In genomic region chr3:76319531-76319930, GRCm38 (mm10) we compare ENCODE assay signal across 35 mouse cellular contexts.
"Had no signal": no experiment of that assay in that cellular context is flagged by ENCODE, and none has a peak within 500 bp of the region (broad histone marks: within the 10 kb centered on the region; RNA-seq: fewer than 3 reads in every experiment).

No protein-coding gene starts in this region.

- H3K4me2 ChIP-seq: heart, embryonic 11.5 days; heart, embryonic 12.5 days; heart, embryonic 13.5 days; heart, embryonic 15.5 days; hindbrain, embryonic 12.5 days; hindbrain, embryonic 13.5 days; hindbrain, embryonic 14.5 days; hindbrain, embryonic 15.5 days; intestine, embryonic 15.5 days; kidney, embryonic 15.5 days had no signal

- H3K36me3 ChIP-seq: heart, embryonic 10.5 days; heart, embryonic 12.5 days; heart, embryonic 13.5 days; heart, embryonic 15.5 days; hindbrain, embryonic 10.5 days; hindbrain, embryonic 12.5 days; hindbrain, embryonic 13.5 days; hindbrain, embryonic 15.5 days; intestine, embryonic 15.5 days; kidney, embryonic 15.5 days had no signal

- DNase-seq: heart, postnatal 10 days; heart, postnatal 14 days; heart, postnatal 36 days; heart, postnatal 4 days; kidney, adult 11 months; kidney, adult 18-20 months; kidney, adult 2 months; kidney, adult 8-10 months; kidney, adult 9 months; kidney, postnatal 10 days; kidney, postnatal 14 days; kidney, postnatal 25 days; kidney, postnatal 36 days; kidney, postnatal 4 days; layer of hippocampus, adult 9-11 months; layer of hippocampus, postnatal 36 days had no signal

- H3K4me1 ChIP-seq: heart, embryonic 10.5 days; heart, embryonic 12.5 days; heart, embryonic 13.5 days; heart, embryonic 15.5 days; hindbrain, embryonic 10.5 days; hindbrain, embryonic 12.5 days; hindbrain, embryonic 13.5 days; hindbrain, embryonic 15.5 days; intestine, embryonic 15.5 days; kidney, embryonic 15.5 days had no signal

- H3K27ac ChIP-seq: heart, embryonic 10.5 days; heart, embryonic 13.5 days; heart, embryonic 15.5 days; hindbrain, embryonic 10.5 days; hindbrain, embryonic 12.5 days; hindbrain, embryonic 13.5 days; hindbrain, embryonic 14.5 days; hindbrain, embryonic 15.5 days; hindbrain, postnatal 0 days; intestine, embryonic 15.5 days; kidney, embryonic 15.5 days; kidney, postnatal 0 days; layer of hippocampus, adult 2 months had no signal

- H3K4me3 ChIP-seq: heart, embryonic 10.5 days; heart, embryonic 12.5 days; heart, embryonic 13.5 days; heart, embryonic 15.5 days; hindbrain, embryonic 10.5 days; hindbrain, embryonic 12.5 days; hindbrain, embryonic 13.5 days; hindbrain, embryonic 15.5 days; intestine, embryonic 15.5 days; kidney, embryonic 15.5 days; layer of hippocampus, adult 2 months had no signal

- H3K9ac ChIP-seq: heart, embryonic 12.5 days; heart, embryonic 13.5 days; heart, embryonic 15.5 days; hindbrain, embryonic 12.5 days; hindbrain, embryonic 13.5 days; hindbrain, embryonic 14.5 days; hindbrain, embryonic 15.5 days; intestine, embryonic 15.5 days; kidney, embryonic 15.5 days had no signal

- ATAC-seq: hindbrain, embryonic 16.5 days; hindbrain, postnatal 0 days; inflammation-experienced regulatory T-cells, adult 6 months; intestine, embryonic 15.5 days; intestine, embryonic 16.5 days; intestine, postnatal 0 days had no signal

- H3K9me3 ChIP-seq: heart, embryonic 10.5 days; heart, embryonic 12.5 days; heart, embryonic 15.5 days; hindbrain, embryonic 12.5 days; hindbrain, embryonic 15.5 days; intestine, embryonic 15.5 days; kidney, embryonic 15.5 days had no signal

- H3K27me3 ChIP-seq: heart, embryonic 12.5 days; heart, embryonic 13.5 days; heart, embryonic 15.5 days; hindbrain, embryonic 12.5 days; hindbrain, embryonic 13.5 days; hindbrain, embryonic 15.5 days; intestine, embryonic 15.5 days; kidney, embryonic 15.5 days had no signal
